Mouse (Mus musculus) myocyte (in vitro differentiated cells): ENCODE data around the gene Gle1.

ENCODE experiments used
- POLR2A ChIP-seq: IDR thresholded peaks from one replicate; pipeline ENCODE4 v1.6.1; 2011; ENCODE audit warnings: low read depth, mild to moderate bottlenecking, control low read depth, moderate library complexity; ENCODE audit not compliant: insufficient read length
- POLR2AphosphoS2 ChIP-seq: IDR thresholded peaks from one replicate; pipeline ENCODE4 v1.6.1; 2011; ENCODE audit warnings: low read depth, control low read depth; ENCODE audit not compliant: insufficient read length

- TF ChIP-seq POLR2A: no peak
- no peak for TF ChIP-seq POLR2AphosphoS2
Measured at GRCm38 (mm10) chr2:29961246-29961645, 26.0 kb downstream of the Gle1 start.
